Mouse (Mus musculus) heart, postnatal 10 days (tissue): Measurements from ENCODE around the gene Xdh. TPM values are rescaled to one million over a fixed set of nuclear protein-coding genes. Genes with fewer than 3 reads are reported as not detected.

Experiments used
- DNase-seq, 2 experiments: peaks; one replicate each; pipeline ENCODE4 v3.0.0; 2021
- intact Hi-C: fragments of 180-260 bp; cut with DNase I; formaldehyde crosslinking; loops from one replicate; pipeline ENCODE4 v1.15.1; 2025
- total RNA-seq, 2 experiments: library from RNA; stranded (reverse); gene quantifications; 2 replicates each; pipeline ENCODE4 v1.2.3; 2021

Xdh gene
- 10 to 100 TPM in 1 of 2 experiments, 1 to 10 TPM in 1; 7.3 to 18.2 TPM for total RNA-seq

GRCm38 (mm10) chr17:73950062-73950735 is at the start of gene Xdh:
Gene Xdh (minus strand): TSS chr17:73950196.
- intact Hi-C loops, result loop anchor here (5.0 kb wide), 1 partner anchor 67 kb away; no protein-coding TSS in a partner anchor
- peak; percentile 65 to 68 for DNase-seq

- DNase-seq, result peak; percentile 33 to 56
- intact Hi-C loops, result no loop called here
Measured at GRCm38 (mm10) chr17:73995907-73996645, 46.1 kb upstream of the Xdh start.

GRCm38 (mm10) chr17:73991264-73991663 is 41.3 kb upstream of the Xdh start:
- DNase-seq, result no peak
- intact Hi-C loops, result no loop called here

- no peak for DNase-seq
- intact Hi-C loops, result no loop called here
Measured at GRCm38 (mm10) chr17:73986571-73986970, 36.6 kb upstream of the Xdh start.

- DNase-seq, result no peak
- intact Hi-C loops, result no loop called here
Measured at GRCm38 (mm10) chr17:73985936-73986335, 35.9 kb upstream of the Xdh start.

GRCm38 (mm10) chr17:73984508-73984907 is 34.5 kb upstream of the Xdh start:
- DNase-seq, result no peak
- intact Hi-C loops, result no loop called here

GRCm38 (mm10) chr17:73982871-73983270 is 32.9 kb upstream of the Xdh start:
- no peak for DNase-seq
- intact Hi-C loops, result no loop called here

GRCm38 (mm10) chr17:73976066-73976465 is 26.1 kb upstream of the Xdh start:
- intact Hi-C loops, result no loop called here
- DNase-seq, result no peak

GRCm38 (mm10) chr17:73972648-73973047 is 22.7 kb upstream of the Xdh start:
- intact Hi-C loops, result loop anchor here (5.0 kb wide), 1 partner anchor 80 kb away; no protein-coding TSS in a partner anchor
- DNase-seq, result no peak

- intact Hi-C loops, result loop anchor here (5.0 kb wide), 1 partner anchor 79 kb away; no protein-coding TSS in a partner anchor
- DNase-seq, result no peak
Measured at GRCm38 (mm10) chr17:73971291-73971690, 21.3 kb upstream of the Xdh start.

GRCm38 (mm10) chr17:73970361-73971027 is 20.5 kb upstream of the Xdh start:
- intact Hi-C loops, result loop anchor here (5.0 kb wide), 1 partner anchor 78 kb away; no protein-coding TSS in a partner anchor
- DNase-seq, result peak; percentile 76 to 82

GRCm38 (mm10) chr17:73964856-73965255 is 14.9 kb upstream of the Xdh start:
- DNase-seq, result no peak
- intact Hi-C loops, result no loop called here

GRCm38 (mm10) chr17:73962628-73963043 is 12.6 kb upstream of the Xdh start:
- intact Hi-C loops, result no loop called here
- DNase-seq, result peak; percentile 45 to 46

- intact Hi-C loops, result no loop called here
- DNase-seq, result no peak
Measured at GRCm38 (mm10) chr17:73961801-73962403, 11.9 kb upstream of the Xdh start.

- no peak for DNase-seq
Measured at GRCm38 (mm10) chr17:73960745-73961144, 10.7 kb upstream of the Xdh start.

GRCm38 (mm10) chr17:73952103-73952521 is 2.1 kb upstream of the Xdh start:
- DNase-seq, result no peak
- intact Hi-C loops, result loop anchor here (5.0 kb wide), 1 partner anchor 65 kb away; no protein-coding TSS in a partner anchor

More at GRCm38 (mm10) chr17:73960745-73961144, 10.7 kb upstream of the Xdh start:
- intact Hi-C loops, result no loop called here

- intact Hi-C loops, result loop anchor here (5.0 kb wide), 1 partner anchor 66 kb away; no protein-coding TSS in a partner anchor
- DNase-seq, result no peak
Measured at GRCm38 (mm10) chr17:73950970-73951369, 974 bp upstream of the Xdh start.

- peak in 1 of 2 experiments; percentile 15 for DNase-seq
- intact Hi-C loops, result no loop called here
Measured at GRCm38 (mm10) chr17:73949498-73949897, 498 bp downstream of the Xdh start.

- intact Hi-C loops, result no loop called here
- DNase-seq, result no peak
Measured at GRCm38 (mm10) chr17:73948801-73949200, 1.2 kb downstream of the Xdh start.

- intact Hi-C loops, result no loop called here
- DNase-seq, result peak; percentile 58 to 67
Measured at GRCm38 (mm10) chr17:73948039-73948438, 2.0 kb downstream of the Xdh start.

GRCm38 (mm10) chr17:73946856-73947255 is 3.1 kb downstream of the Xdh start:
- intact Hi-C loops, result no loop called here
- DNase-seq, result no peak
